In genomic region chr13:69547488-69548180, GRCm38 (mm10) we compare ENCODE assay signal across 24 mouse cellular contexts. TPM values are rescaled to one million over a fixed set of nuclear protein-coding genes. Genes with fewer than 3 reads are reported as not detected.
A peak's percentile ranks its signal among the peaks of the same experiment; 100 is the strongest.
DNase-seq lines count a peak whose midpoint lies in the region; ATAC-seq and TF ChIP-seq lines count a peak whose summit lies in the region.
"Had no signal": no experiment of that assay in that cellular context is flagged by ENCODE, and none has a peak within 500 bp of the region (broad histone marks: within the 10 kb centered on the region; RNA-seq: fewer than 3 reads in every experiment).

No protein-coding gene starts in this region.

- ATAC-seq in liver, postnatal 0 days: peak; percentile 83
- ATAC-seq in liver, embryonic 11.5 days (replicated peaks; ENCODE audit: low FRiP score): no peak
- ATAC-seq: forebrain, embryonic 14.5 days had no signal

- no peak overlapping the region for H3K4me3 ChIP-seq in heart, embryonic 10.5 days
- no peak overlapping the region for H3K4me3 ChIP-seq in liver, postnatal 0 days (ENCODE audit: low read depth, low read length)
- no peak overlapping the region for H3K4me3 ChIP-seq in liver, embryonic 11.5 days (ENCODE audit: low read depth, low read length)
- H3K4me3 ChIP-seq: embryonic facial prominence, embryonic 13.5 days; embryonic facial prominence, embryonic 15.5 days; erythroblast, embryonic 14.5 days; forebrain, embryonic 10.5 days; forebrain, embryonic 12.5 days had no signal

- no peak overlapping the region for H3K27ac ChIP-seq in heart, embryonic 10.5 days
- H3K27ac ChIP-seq in liver, postnatal 0 days (ENCODE audit: low read depth): peak overlapping the region; percentile 49
- H3K27ac ChIP-seq in liver, embryonic 11.5 days (ENCODE audit: low read depth, low read length): no peak overlapping the region
- H3K27ac ChIP-seq: embryonic facial prominence, embryonic 13.5 days; embryonic facial prominence, embryonic 15.5 days; forebrain, embryonic 10.5 days; forebrain, embryonic 12.5 days had no signal

- peak; percentile 26 to 42 for DNase-seq in heart, adult 18-20 months
- no peak for DNase-seq in heart, postnatal 25 days (ENCODE audit: low spot score)
- DNase-seq in heart, embryonic 10.5 days (ENCODE audit: low spot score): peak; percentile 42
- DNase-seq in heart, postnatal 36 days: no peak
- DNase-seq in liver, postnatal 0 days: no peak
- no peak for DNase-seq in liver, embryonic 11.5 days (ENCODE audit: low spot score)
- peak; percentile 4 for DNase-seq in urinary bladder, adult 2 months (ENCODE audit: low spot score)
- DNase-seq in urinary bladder, postnatal 14 days (ENCODE audit: low spot score): no peak
- DNase-seq: adrenal gland, adult 2 months; adrenal gland, postnatal 10 days; adrenal gland, postnatal 25 days; cerebellum, adult 11 months; cerebellum, adult 18-20 months; cerebellum, adult 8-10 months; cerebellum, adult 9-11 months; cerebellum, postnatal 14 days; cerebellum, postnatal 36 days; embryo, embryonic 11 days had no signal

- intact Hi-C loops in heart, postnatal 25 days (cut with DNase I): no loop called here
- intact Hi-C loops in heart, postnatal 36 days (cut with DNase I): no loop called here

- H3K9ac ChIP-seq in liver, postnatal 0 days (replicated peaks): no peak overlapping the region
- H3K9ac ChIP-seq in liver, embryonic 11.5 days (ENCODE audit: low read depth, low read length): no peak overlapping the region
- H3K9ac ChIP-seq: embryonic facial prominence, embryonic 13.5 days; embryonic facial prominence, embryonic 15.5 days; forebrain, embryonic 12.5 days had no signal

- H3K4me2 ChIP-seq in liver, postnatal 0 days (ENCODE audit: low read depth, low read length): no peak overlapping the region
- H3K4me2 ChIP-seq in liver, embryonic 11.5 days: no peak overlapping the region
- H3K4me2 ChIP-seq: embryonic facial prominence, embryonic 13.5 days; embryonic facial prominence, embryonic 15.5 days; forebrain, embryonic 12.5 days had no signal

- no peaks in the 10 kb centered on the region for H3K36me3 ChIP-seq in heart, embryonic 10.5 days
- no peaks in the 10 kb centered on the region for H3K36me3 ChIP-seq in liver, postnatal 0 days (replicated peaks; ENCODE audit: insufficient read depth, low read length)
- H3K36me3 ChIP-seq in liver, embryonic 11.5 days (ENCODE audit: control insufficient read depth, insufficient read depth, low read length): no peaks in the 10 kb centered on the region
- H3K36me3 ChIP-seq: embryonic facial prominence, embryonic 13.5 days; embryonic facial prominence, embryonic 15.5 days; forebrain, embryonic 10.5 days; forebrain, embryonic 12.5 days had no signal

- H3K27me3 ChIP-seq in heart, embryonic 10.5 days (ENCODE audit: insufficient read depth, poor library complexity, severe bottlenecking): no peaks in the 10 kb centered on the region
- no peaks in the 10 kb centered on the region for H3K27me3 ChIP-seq in liver, postnatal 0 days (ENCODE audit: insufficient read depth, low read length)
- H3K27me3 ChIP-seq in liver, embryonic 11.5 days (replicated peaks; ENCODE audit: control insufficient read depth, insufficient read depth, low read length): no peaks in the 10 kb centered on the region
- H3K27me3 ChIP-seq: embryonic facial prominence, embryonic 15.5 days had no signal

- no peak for TF ChIP-seq CTCF in liver, postnatal 0 days (IDR thresholded peaks at IDR 0.05; ENCODE audit: low read depth)

- peaks cover 20% of the 10 kb centered on the region for H3K4me1 ChIP-seq in heart, embryonic 10.5 days
- H3K4me1 ChIP-seq in liver, postnatal 0 days (ENCODE audit: insufficient read depth): no peaks in the 10 kb centered on the region
- H3K4me1 ChIP-seq in liver, embryonic 11.5 days (replicated peaks; ENCODE audit: control insufficient read depth, insufficient read depth, low read length): peaks cover 4% of the 10 kb centered on the region; the same call in 1 of the 2 replicates

- 52% methylated on average over 16 of the region's 16 CpGs for WGBS in heart, embryonic 10.5 days
- 58% methylated on average over 16 of the region's 16 CpGs for WGBS in liver, postnatal 0 days (ENCODE audit: insufficient replicate concordance)
- 71% methylated on average over 16 of the region's 16 CpGs for WGBS in liver, embryonic 11.5 days

- no peak for TF ChIP-seq EP300 in liver, postnatal 0 days (IDR thresholded peaks at IDR 0.05; ENCODE audit: low read depth)

- H3K9me3 ChIP-seq in heart, embryonic 10.5 days: no peaks in the 10 kb centered on the region
- no peaks in the 10 kb centered on the region for H3K9me3 ChIP-seq in liver, postnatal 0 days (ENCODE audit: low read length)
- no peaks in the 10 kb centered on the region for H3K9me3 ChIP-seq in liver, embryonic 11.5 days (ENCODE audit: control insufficient read depth, low read length)
- H3K9me3 ChIP-seq: embryonic facial prominence, embryonic 13.5 days; embryonic facial prominence, embryonic 15.5 days; forebrain, embryonic 10.5 days; forebrain, embryonic 12.5 days had no signal

RNA-seq across cellular contexts. Expression of gene Tent4a, which starts 13.2 kb away (rescaled TPM):
- 10 to 100 TPM; 10.4 to 11.1 TPM for total RNA-seq in heart, adult 18-20 months (2021)
- 10 to 100 TPM; 12.0 to 12.6 TPM for total RNA-seq in heart, postnatal 25 days (2021)
- polyA plus RNA-seq in heart, embryonic 10.5 days (2016; fragmentation: Nextera tagmentation; extraction: Ambion mirVana): 3.2 and 4.6 TPM in 2 replicates
- total RNA-seq in heart, postnatal 36 days (2021): 10 to 100 TPM; 12.8 to 14.4 TPM
- polyA plus RNA-seq in liver, postnatal 0 days (2015; fragmentation: Nextera tagmentation; extraction: Ambion mirVana): 1.9 and 2.4 TPM in 2 replicates
- polyA plus RNA-seq in liver, embryonic 11.5 days (2014; fragmentation: Nextera tagmentation; extraction: Ambion mirVana): 5.3 and 6.2 TPM in 2 replicates
- 13.9 and 15.5 TPM in 2 replicates for polyA plus RNA-seq in urinary bladder, adult 2 months (2012; rRNA removed)

RNA-seq across cellular contexts. Expression of gene Nsun2, which starts 14.1 kb away (rescaled TPM):
- total RNA-seq in heart, adult 18-20 months (2021): 10 to 100 TPM; 47.1 to 49.1 TPM
- total RNA-seq in heart, postnatal 25 days (2021): 10 to 100 TPM; 33.5 to 38.2 TPM
- 106 and 140 TPM in 2 replicates for polyA plus RNA-seq in heart, embryonic 10.5 days (2016; fragmentation: Nextera tagmentation; extraction: Ambion mirVana)
- total RNA-seq in heart, postnatal 36 days (2021): 10 to 100 TPM; 41.4 to 48.9 TPM
- 46.0 and 47.5 TPM in 2 replicates for polyA plus RNA-seq in liver, postnatal 0 days (2015; fragmentation: Nextera tagmentation; extraction: Ambion mirVana)
- 278 and 320 TPM in 2 replicates for polyA plus RNA-seq in liver, embryonic 11.5 days (2014; fragmentation: Nextera tagmentation; extraction: Ambion mirVana)
- polyA plus RNA-seq in urinary bladder, adult 2 months (2012; rRNA removed): 59.3 and 67.8 TPM in 2 replicates

Comparison
In these comparisons a context has a peak if more than half of its experiments do, and no peak if none do; other contexts are left out.
1. DNase-seq: peak in heart, adult 18-20 months (2 of 2), heart, embryonic 10.5 days (single experiment) and urinary bladder, adult 2 months (single experiment); none in heart, postnatal 25 days (single experiment), heart, postnatal 36 days (0 of 2), liver, postnatal 0 days (single experiment), liver, embryonic 11.5 days (single experiment) and urinary bladder, postnatal 14 days (single experiment).